Mouse (Mus musculus) adrenal gland, adult 18-20 months (tissue): ENCODE results near the gene Dcaf6. TPM values are rescaled to one million over a fixed set of nuclear protein-coding genes. Genes with fewer than 3 reads are reported as not detected.
"Not testable (repeated sequence)": the region's sequence is repeated elsewhere in the genome, so short reads cannot be mapped to it uniquely, and the experiment has no call there.

Source experiments
- DNase-seq, 2 experiments: peaks; one replicate each; pipeline ENCODE4 v3.0.0; 2021 to 2022; ENCODE audit warnings: low spot score in 2 of 2
- total RNA-seq, 2 experiments: library from RNA; stranded (reverse); gene quantifications; 1 replicate in 1 of 2; 2 replicates in 1 of 2; pipeline ENCODE4 v1.2.3; 2021

Dcaf6 gene
- total RNA-seq, 2 experiments from 2014 or later = 32.5 to 40.6 TPM

DNA sequence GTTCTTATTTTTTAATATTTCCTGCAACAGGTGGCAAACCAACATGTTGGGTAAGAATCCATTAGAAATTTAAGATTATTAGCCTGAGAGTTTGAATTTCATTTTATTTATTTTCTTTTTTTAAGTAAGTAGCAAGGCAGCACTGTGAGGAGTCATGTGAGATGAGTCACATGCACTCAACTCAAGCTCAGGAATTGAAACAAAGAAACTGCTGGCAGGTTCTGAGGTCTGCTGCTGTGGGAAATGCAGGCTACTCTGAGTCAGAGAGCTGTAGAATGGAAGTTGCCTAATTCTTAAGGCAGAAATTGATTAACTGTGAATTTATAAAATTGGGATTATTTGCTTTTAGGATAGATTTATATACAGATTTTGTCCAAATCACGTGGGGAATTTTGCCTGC is 27.4 kb downstream of the Dcaf6 start:
- no peak for DNase-seq

DNA sequence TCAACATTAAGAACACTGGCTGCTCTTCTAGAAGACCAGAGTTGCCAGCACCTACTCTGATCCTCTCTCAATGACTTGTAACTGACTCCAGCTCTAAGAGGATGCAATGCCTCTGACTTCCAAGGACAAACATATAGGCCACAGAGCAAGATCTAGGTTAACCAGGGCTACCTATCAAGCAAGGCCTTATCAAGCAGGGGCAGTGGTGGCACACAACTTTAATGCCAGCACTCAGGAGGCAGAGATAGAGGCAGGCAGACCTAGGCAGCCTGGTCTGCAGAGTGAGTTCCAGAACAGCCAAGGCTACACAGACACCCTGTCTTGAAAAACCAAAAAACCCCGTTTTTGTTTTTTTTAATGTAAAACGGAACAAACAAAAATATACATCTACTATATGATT is 34.0 kb downstream of the Dcaf6 start:
- no peak for DNase-seq

DNA sequence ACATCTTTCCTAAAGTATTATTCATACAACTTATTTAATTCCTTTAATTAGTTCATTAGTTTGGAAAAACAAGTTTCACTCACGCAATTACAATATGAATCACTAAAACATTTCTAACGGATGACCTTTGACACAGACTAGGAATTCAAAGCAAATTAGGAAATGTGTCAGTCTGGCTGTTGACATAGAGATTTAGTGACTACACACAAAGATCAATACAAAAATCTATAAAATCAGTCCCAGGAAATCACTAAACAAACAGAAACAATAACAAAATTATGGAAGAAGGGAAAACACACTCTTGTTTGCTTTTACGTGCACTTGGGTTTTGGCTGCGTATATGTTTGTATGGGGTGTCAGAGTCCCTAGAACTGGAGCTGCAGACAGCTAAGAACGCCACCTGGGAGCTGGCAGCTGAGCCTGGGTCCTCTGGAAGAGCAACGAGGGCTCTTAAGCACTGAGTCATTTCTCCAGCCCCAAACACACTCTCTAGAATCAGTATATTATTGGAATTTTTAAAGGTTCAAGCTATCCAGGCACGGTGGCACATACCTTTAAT is 38.8 kb downstream of the Dcaf6 start:
- DNase-seq = no peak

DNA sequence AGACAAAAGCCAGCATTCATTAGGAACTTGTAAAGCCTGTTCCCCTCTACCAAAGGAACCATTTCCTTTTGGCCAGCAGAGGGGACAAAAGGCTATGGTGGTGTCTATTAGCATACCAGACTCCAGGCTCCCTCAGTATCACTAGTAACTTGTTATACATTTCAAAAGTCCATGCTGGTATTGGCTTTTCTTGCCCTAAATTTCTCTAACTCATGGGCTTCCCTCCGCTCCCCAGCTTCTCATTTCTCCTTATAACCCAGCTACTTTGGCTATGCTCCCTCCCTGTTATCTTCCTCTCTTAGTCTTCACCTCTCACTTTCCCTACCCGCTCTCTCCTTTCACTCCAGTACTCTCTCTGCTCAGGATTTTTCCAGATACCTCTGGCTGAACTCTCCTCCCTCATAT is 63.9 kb downstream of the Dcaf6 start:
- no peak for DNase-seq

DNA sequence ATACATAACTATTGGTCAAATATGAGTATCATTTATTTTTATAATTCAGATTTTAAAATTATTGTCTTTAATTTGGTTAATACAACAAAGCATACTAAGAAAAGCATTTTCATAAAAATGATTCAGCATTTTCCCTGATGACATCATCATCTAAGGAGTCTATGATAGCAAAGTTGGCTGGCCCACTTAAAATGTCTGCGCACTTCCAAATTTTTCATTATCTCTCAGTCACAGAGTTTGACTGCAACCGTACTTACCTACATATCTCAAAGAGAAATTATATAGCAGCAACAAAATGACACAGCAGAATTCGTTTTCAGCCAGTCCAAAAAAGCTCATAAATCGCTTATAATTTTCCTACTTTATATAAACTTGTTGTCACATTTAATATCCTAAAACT is 64.3 kb downstream of the Dcaf6 start:
- DNase-seq = no peak

DNA sequence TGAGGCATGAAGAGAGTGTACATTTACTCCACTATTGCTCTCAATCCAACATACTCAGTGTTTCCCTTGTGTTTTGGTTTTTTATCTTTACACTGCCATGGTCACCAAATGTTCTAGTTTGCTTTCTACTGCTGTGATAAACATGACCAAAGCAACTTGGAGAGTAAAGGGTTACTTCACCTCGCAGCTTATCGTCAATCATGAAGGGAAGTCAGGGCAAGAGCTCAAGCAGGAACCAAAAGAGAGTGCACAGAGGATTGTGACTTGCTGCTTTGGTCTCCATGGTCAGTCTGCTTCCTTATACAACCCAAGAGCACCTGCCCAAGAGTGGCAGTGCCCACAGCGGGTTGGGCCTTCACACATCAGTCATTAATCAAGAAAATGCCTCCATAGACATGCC is 65.4 kb downstream of the Dcaf6 start:
- DNase-seq = no peak

DNA sequence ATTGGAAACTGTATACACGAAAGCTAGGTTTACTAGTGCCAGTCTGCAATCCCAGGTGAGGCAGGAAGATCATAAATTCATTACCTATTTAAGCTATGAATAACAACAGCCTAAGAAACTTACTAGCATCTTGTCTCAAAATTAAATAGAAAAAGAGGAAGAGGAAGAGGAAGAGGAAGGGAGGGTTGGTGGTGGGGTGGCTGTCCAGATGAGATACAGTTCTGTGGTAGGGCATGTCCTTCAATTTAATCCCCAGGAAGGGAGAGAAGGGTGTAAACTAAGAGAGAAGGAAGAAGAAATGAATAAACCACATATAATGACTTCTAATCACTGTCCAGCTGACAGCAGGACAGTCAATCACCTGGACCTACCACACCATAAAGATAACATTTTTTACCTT is 67.2 kb downstream of the Dcaf6 start:
- no peak for DNase-seq

DNA sequence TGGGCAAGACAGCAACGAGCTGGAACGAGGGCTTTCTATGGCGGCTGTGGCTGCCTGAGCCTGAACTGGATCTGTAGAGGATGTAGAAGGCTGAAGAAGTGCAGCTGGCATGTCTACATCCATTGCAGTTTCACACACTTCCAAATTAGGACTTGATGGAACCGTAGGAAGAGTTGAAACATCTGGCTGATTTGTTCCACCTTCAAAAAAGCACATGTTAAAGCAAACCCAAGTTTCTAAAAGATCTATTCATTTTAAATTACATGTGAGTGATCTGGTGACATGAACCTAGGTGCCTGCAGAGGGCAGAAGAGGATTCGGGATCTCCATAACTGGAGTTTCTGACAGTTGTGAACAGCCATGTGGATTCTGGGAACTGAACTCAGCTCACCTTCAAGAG is 71.6 kb downstream of the Dcaf6 start:
- DNase-seq = no peak

DNA sequence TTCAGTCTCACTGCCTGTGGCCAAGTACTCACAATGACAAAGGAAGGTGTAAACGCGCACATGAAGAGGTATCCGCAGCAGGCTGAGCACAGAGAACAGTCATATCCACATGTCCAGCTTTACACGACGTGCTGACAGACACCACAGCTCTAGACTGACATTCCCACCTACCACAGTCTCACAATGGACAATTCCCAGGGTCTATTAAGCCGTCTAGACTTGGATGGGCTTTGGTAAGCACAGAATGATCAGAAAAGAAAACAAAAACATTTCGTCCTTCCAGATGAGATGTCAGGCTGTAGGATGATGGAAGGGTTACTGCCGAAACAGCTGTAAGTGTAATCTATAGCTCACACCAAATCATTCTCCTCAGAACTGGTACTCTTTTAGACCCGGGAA is 73.8 kb downstream of the Dcaf6 start:
- no peak for DNase-seq

DNA sequence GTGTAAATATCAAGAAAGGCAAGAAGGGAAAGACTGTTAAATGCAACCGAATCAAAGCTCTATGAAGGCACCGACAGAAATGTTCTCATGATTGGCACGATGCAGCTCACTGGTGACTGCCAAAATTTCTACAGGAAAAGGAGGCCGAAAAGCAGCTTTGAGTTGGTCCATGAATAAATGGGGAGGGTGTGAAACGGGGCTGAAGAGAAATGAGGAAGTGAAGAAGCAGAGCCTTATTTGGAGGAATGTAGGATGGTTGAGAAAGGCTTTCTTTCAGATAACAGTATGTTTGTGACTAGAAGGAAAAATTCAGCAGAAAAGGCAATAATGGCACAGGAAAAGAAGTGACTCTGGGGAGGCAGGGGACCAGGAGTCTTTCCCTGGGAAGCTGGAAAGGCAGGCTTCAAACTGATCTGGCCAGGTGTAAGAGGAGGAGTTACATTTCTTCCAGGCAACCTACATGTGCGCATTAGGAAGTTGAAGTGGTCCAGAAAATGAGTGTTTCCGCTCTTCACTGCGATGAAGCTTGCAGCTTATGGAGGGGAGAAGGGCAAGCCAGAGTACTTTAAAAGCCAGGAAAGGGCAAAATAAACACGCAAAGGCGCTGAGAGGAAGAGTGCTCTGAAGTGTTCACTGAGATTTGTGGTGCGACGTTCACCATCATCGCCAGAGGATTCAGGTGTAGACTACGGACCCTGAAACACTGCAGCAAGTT is 74.3 kb downstream of the Dcaf6 start:
- DNase-seq = no peak

DNA sequence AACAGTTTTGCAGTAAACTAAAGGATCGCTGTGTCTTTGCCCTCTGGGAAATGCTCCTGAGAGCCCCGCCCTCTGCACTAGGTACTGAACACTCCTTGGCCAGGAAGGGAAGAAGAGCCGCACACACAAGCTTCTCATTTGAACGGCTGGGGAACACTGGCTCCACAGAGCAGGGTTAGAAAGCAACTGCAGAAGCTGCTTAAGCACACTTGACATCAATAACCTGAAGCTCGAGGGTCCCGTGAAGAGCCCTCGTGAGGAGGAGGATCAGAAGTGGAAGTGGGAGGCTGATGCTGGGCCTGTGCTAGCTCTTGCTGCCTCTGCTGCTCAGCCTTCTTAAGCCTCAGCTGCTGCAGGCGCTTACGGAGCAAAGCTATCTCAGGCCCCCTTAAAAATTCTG is 86.4 kb downstream of the Dcaf6 start:
- DNase-seq = no peak

DNA sequence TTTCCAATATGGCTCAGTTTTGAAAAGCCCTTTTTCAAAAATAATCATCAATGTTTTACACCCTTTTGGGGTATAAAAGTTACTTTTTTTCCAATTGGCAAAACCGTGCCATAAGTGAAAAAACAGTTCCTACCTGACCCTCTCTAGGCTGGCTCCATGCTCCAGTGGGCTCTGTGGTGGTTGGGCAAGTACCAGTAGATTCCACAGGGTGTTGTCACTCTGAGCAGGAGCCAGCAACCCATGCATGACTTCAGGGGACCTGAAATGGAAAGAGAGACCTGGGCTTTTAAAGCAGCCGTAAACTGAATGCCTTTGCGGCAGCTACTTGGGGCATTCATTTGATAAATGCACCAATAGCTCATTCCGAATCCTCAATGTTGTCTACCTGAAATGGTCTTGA is 89.3 kb downstream of the Dcaf6 start:
- DNase-seq = no peak

DNA sequence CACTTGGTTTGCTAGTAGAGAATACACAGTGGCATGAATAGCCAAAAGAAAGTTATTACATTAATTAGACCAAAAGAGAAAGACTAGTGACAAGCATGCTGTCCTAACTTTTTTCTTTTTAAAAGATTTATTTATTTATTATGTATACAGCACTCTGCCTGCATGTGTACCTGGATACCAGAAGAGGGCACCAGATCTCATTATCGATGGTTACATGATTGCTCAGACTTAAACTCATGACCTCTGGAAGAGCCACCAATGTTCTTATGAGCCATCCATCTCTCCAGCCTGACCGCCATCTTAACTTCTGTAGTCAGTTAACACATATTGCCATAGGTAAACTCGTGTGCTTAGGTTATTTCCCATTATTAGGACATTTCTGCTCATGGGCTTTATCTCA is 95.2 kb downstream of the Dcaf6 start:
- no peak for DNase-seq

DNA sequence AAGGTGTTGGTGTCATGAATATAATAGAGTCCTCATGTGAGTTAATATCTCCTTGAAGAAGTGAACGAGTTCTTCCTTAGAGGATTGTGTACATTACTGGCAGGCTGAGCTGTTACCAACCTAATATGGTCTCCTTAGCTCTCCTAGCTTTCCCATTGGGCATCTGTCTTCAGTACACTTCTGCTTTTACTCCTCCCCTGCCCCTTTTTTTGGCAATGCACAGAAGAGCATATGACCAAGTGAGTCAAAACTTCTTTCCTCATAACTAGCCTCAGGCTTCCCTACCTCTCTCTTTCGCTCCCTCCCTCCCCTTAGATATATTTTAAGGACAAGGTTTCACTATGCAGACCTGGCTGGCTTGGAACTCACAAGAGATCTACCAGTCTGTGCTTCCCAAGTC is 97.0 kb downstream of the Dcaf6 start:
- DNase-seq = no peak

DNA sequence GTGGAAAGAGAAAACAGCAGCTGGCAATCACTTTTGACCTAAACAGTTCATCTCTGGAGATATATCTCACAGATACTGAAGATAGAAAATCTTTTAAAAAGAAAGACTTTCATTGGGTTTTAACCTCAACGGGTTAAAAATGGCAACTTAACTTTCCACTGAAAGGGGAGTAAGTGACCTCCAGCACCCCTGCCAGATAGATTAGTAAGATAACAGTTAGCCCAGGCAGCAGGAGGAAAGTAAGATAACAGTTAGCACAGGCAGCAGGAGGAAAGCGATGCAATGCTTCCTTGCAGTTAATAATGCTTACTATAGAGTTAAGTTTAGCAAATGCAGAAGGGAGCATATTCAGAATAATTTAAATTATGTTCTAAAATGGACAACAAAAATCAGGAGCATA is 103.9 kb downstream of the Dcaf6 start:
- no peak for DNase-seq

DNA sequence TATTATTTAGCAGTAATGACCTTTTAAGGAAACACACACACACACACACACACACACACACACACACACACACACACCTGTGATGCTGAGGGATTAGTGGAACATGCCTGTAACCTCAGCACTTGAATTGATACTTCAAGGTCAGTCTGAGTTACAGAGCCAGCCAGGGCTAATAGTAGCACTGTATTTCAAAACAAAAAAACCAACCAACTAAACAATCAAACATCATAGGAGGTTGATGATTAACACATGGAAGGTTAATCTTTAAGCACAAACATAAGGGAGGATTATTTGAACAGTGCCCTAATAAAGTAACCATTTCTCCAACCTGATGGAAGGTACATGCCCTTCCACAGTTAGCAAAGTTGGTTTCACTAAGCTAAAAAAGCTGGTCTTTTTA is 111.6 kb downstream of the Dcaf6 start:
- no peak for DNase-seq

DNA sequence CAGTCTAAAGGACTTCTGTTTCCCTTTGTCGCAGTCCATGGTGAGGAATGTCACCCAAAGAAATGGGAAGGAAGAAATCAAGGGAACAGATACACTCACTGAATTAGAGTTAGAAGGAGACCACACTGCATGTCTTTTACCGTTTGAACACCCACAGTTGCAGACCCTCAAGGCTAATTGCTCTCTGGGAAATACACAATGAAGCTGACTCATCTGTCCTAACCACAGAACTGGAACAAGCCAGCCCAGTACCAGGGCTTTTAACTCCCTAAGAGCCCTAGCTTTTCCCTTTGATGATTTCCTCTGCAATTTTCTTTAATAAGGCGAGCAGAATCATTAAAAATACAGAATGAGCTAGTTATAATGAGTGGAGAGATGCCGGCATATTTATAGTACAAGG is 115.8 kb downstream of the Dcaf6 start:
- no peak for DNase-seq

DNA sequence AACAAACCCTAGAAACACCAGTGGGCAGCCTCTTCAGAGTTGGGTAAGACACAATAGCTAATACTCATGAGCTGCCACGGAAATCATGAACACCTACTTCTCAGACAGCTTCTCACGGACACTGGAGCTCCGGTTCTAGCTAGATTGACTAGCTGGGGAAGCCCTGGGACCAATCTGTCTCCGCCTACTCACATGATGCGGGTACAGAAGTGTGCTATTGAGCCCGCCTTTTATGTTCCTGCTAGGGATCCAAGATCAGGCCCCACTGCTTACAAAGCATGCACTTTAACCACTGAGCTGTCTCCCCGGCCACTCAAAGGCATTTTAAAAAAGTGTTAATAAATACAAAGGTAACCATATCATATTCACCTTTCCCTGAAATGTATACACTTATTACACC is 118.1 kb downstream of the Dcaf6 start:
- no peak for DNase-seq

DNA sequence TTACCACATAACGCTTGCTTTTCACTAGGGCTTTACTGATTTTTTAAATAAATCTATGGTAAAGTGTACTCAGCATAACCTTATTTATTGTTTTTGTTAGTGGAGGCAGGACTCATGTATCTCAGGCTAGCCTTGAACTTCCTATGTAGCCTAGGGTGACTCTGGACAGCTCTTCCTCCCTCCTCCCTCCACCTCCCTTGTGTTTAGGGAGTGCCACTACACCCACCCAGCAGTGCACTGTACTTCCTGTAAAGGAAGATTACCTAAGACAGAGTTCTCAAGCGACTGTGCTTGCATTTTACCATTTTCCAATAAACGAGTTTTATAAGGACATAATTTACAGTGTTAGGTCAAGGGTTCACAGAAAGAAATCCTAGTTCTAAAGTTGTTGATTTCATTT is 127.5 kb downstream of the Dcaf6 start:
- no peak for DNase-seq

DNA sequence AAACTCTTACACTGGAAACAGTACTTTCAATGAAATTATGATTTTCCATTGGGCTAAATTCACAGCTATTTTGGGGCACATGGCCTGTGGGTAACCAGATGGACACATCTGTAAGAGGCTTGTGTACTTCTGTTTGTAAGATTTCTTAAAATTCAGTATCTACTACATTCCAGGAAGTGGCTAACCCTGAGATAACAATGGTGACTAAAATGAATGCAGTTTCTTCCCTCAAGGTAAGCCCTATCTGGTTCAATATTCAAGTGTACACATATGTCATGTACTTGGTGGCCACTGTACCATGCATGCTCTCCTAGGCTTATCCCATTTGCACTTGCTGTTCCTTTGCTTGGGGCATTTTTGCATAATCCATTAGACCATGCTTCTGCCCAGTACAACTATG is 129.4 kb downstream of the Dcaf6 start:
- no peak for DNase-seq

DNA sequence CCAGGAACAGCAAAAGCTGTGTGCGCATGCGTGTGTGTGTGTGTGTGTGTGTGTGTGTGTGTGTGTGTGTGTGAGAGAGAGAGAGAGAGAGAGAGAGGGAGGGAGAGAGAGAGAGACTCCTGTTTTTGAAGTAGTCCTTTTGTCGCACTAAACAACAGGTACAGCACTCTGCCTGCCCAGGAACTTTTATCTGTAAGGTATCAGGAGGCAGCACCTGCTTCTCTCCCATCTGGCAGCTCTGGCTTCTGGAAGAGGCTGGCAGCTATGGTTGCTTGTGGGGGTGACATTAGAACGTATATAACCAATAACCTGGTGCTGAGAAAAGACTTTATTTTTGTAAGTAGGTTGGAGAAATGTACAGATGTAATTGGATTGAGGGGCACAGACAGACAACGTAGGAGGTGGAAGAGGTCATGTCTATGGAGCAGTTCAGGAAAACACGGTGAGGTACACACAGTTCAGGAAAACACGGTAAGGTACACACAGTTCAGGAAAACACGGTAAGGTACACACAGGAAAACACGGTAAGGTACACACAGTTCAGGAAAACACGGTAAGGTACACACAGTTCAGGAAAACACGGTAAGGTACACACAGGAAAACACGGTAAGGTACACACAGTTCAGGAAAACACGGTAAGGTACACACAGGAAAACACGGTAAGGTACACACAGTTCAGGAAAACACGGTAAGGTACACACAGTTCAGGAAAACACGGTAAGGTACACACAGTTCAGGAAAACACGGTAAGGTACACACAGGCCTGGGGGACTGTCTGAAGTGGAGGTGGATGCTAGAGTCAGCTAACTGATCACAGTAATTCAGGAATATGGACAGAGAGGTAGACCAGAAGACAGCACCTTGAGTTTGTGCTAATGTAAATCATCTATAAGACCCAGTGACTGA is 131.6 kb downstream of the Dcaf6 start:
- not testable (repeated sequence) for DNase-seq

DNA sequence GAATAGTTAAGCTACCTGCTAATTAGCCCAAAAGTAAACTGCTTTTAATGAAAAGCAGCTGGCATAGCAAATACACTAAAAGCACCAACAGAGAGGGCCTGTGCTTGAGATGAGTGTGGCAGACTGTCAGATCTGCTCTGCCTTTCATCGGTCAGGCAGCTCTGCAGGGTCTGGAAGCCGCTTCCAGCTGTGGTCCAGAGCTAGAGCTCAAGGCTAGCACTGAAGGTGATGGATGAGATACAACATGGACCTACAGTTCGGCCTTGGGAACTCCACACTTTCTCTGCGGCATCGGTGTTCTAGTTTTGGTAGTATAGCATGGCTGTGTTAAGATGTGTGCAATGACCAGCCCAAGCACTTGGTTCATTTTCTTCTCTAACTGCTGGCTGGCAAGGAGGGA is 132.4 kb downstream of the Dcaf6 start:
- DNase-seq = no peak
